Mouse (Mus musculus) neutrophil, adult 65 days (primary cell): Measurements from ENCODE around the gene Spata3. TPM values are rescaled to one million over a fixed set of nuclear protein-coding genes. Genes with fewer than 3 reads are reported as not detected.

Source experiments
- total RNA-seq: library from RNA; stranded (reverse); gene quantifications from 2 replicates; pipeline ENCODE4 v1.2.4, GENCODE M21; 2023

The Spata3 gene
- total RNA-seq = not detected in 2 replicates

GRCm38 (mm10) chr1:86016516-86016915 is at the start of gene Spata3:
TSS of gene Spata3 (plus strand) at chr1:86016816.

GRCm38 (mm10) chr1:86045848-86046805 is 29.5 kb downstream of the Spata3 start, which contains the start of gene 2810459M11Rik:
TSS of gene 2810459M11Rik (plus strand) at chr1:86045863.

GRCm38 (mm10) chr1:86064271-86064991 is 47.8 kb downstream of the Spata3 start, which contains the start of gene Psmd1:
TSS of gene Psmd1 (plus strand) at chr1:86064387.

Other genes with a start within 250 kb of the Spata3 start
- 27.1 and 31.0 TPM in 2 replicates for gene A630001G21Rik, start 238.2 kb upstream of the Spata3 start, total RNA-seq
- 94.5 and 115 TPM in 2 replicates for gene Cab39, start 223.4 kb upstream of the Spata3 start, total RNA-seq
- gene Itm2c, start 122.5 kb upstream of the Spata3 start, total RNA-seq = 40.2 and 45.8 TPM in 2 replicates
- gene 4933407L21Rik, start 88.3 kb upstream of the Spata3 start, total RNA-seq = not detected in 2 replicates
- gene Gpr55, start 55.8 kb upstream of the Spata3 start, total RNA-seq = 0.29 TPM in 1 of 2 replicates, not detected in the other
- gene 2810459M11Rik, start 29.0 kb downstream of the Spata3 start, total RNA-seq = not detected in 2 replicates
- 37.3 and 40.1 TPM in 2 replicates for gene Psmd1, start 47.6 kb downstream of the Spata3 start, total RNA-seq
- not detected in 2 replicates for gene Htr2b, start 95.2 kb downstream of the Spata3 start, total RNA-seq
- gene Gm21972, start 116.8 kb downstream of the Spata3 start, total RNA-seq = 2.4 TPM in 1 of 2 replicates, not detected in the other
- gene Armc9, start 138.0 kb downstream of the Spata3 start, total RNA-seq = 1.2 and 3.5 TPM in 2 replicates